Mouse (Mus musculus) MEL (cell line): Measurements from ENCODE around the gene Tnfaip6. TPM values are rescaled to one million over a fixed set of nuclear protein-coding genes. Genes with fewer than 3 reads are reported as not detected.

ENCODE experiments used
- DNase-seq: peaks from one replicate; pipeline ENCODE4 v3.0.0; 2011; ENCODE audit warnings: low read depth, low spot score
- H3K27ac ChIP-seq: 2 replicates; pipeline ENCODE4 v1.5.1; 2012; ENCODE audit warnings: low read depth, mild to moderate bottlenecking, control low read depth, low read length, moderate library complexity; ENCODE audit not compliant: control insufficient read depth
- H3K27me3 ChIP-seq, 2 experiments: fragments of 150-350 bp in 1 of 2; sonication (generic) in 1 of 2; 2 replicates each; pipeline ENCODE4 v1.6.1; 2012; ENCODE audit warnings: low read length in 2 of 2, mild to moderate bottlenecking in 2 of 2, improper control_type of control experiment in 1 of 2, moderate library complexity in 1 of 2; ENCODE audit not compliant: insufficient read depth in 2 of 2, control insufficient read depth in 1 of 2
- H3K36me3 ChIP-seq, 2 experiments: 2 replicates each; pipeline ENCODE4 v1.6.1; 2012 to 2014; ENCODE audit warnings: low read length in 2 of 2, improper control_type of control experiment in 1 of 2, inconsistent platforms in 1 of 2, mild to moderate bottlenecking in 1 of 2; ENCODE audit not compliant: insufficient read depth in 2 of 2, control insufficient read depth in 1 of 2
- H3K4me1 ChIP-seq, 2 experiments: fragments of 150-350 bp in 1 of 2; sonication (generic) in 1 of 2; 2 replicates each; pipeline ENCODE4 v1.6.1; 2012; ENCODE audit warnings: low read length in 2 of 2, improper control_type of control experiment in 1 of 2, mild to moderate bottlenecking in 1 of 2; ENCODE audit not compliant: insufficient read depth in 2 of 2, control insufficient read depth in 1 of 2
- H3K4me3 ChIP-seq, 2 experiments: fragments of 150-350 bp in 1 of 2; sonication (generic) in 1 of 2; 2 replicates each; pipeline ENCODE4 v1.5.1; 2012; ENCODE audit warnings: low read depth in 2 of 2, low read length in 2 of 2, mild to moderate bottlenecking in 2 of 2, moderate library complexity in 2 of 2, control low read depth in 1 of 2, improper control_type of control experiment in 1 of 2; ENCODE audit not compliant: control insufficient read depth in 1 of 2, insufficient read depth in 1 of 2
- H3K79me2 ChIP-seq: 2 replicates; pipeline ENCODE4 v1.6.1; 2012; ENCODE audit warnings: mild to moderate bottlenecking, low read length, moderate library complexity; ENCODE audit not compliant: control insufficient read depth, poor library complexity, insufficient read depth
- H3K9ac ChIP-seq: 2 replicates; pipeline ENCODE4 v1.6.1; 2012; ENCODE audit warnings: low read depth, mild to moderate bottlenecking, control low read depth, low read length, moderate library complexity; ENCODE audit not compliant: control insufficient read depth, poor library complexity, severe bottlenecking
- H3K9me3 ChIP-seq: fragments of 150-350 bp; sonication (generic); replicated peaks from 2 replicates; pipeline ENCODE4 v1.6.1; 2012; ENCODE audit warnings: mild to moderate bottlenecking, low read length, improper control_type of control experiment, moderate library complexity; ENCODE audit not compliant: insufficient read depth
- CTCF ChIP-seq, 3 experiments: IDR thresholded peaks in 2 of 3; conservative IDR thresholded peaks in 1 of 3; 2 replicates each; pipeline ENCODE4 v1.5.1; 2011 to 2012; ENCODE audit warnings: low read length in 3 of 3, low read depth in 2 of 3, mild to moderate bottlenecking in 2 of 3, improper control_type of control experiment in 1 of 3, inconsistent platforms in 1 of 3, mixed read lengths in 1 of 3, moderate library complexity in 1 of 3; ENCODE audit not compliant: control insufficient read depth in 1 of 3, insufficient read depth in 1 of 3, poor library complexity in 1 of 3, severe bottlenecking in 1 of 3
- ETS1 ChIP-seq: IDR thresholded peaks from 2 replicates; pipeline ENCODE4 v1.6.1; 2012; ENCODE audit warnings: low read depth, mild to moderate bottlenecking, inconsistent platforms, low read length, improper control_type of control experiment, moderate library complexity
- GATA1 ChIP-seq: IDR thresholded peaks from 2 replicates; pipeline ENCODE4 v1.6.1; 2011; ENCODE audit warnings: low read depth, low read length, improper control_type of control experiment
- MAFK ChIP-seq: IDR thresholded peaks from 2 replicates; pipeline ENCODE4 v1.6.1; 2011; ENCODE audit warnings: low read depth, mild to moderate bottlenecking, low read length, improper control_type of control experiment, borderline replicate concordance
- MAX ChIP-seq: IDR thresholded peaks from 2 replicates; pipeline ENCODE4 v1.6.1; 2011; ENCODE audit warnings: low read length, improper control_type of control experiment
- MXI1 ChIP-seq: IDR thresholded peaks from 2 replicates; pipeline ENCODE4 v1.6.1; 2011; ENCODE audit warnings: mild to moderate bottlenecking, low read depth, low read length, improper control_type of control experiment
- MYC ChIP-seq: IDR thresholded peaks from 2 replicates; pipeline ENCODE4 v1.6.1; 2011; ENCODE audit warnings: low read depth, mild to moderate bottlenecking, low read length, improper control_type of control experiment, moderate library complexity
- NELFE ChIP-seq: IDR thresholded peaks from 2 replicates; pipeline ENCODE4 v1.6.1; 2011; ENCODE audit warnings: low read depth, low read length, improper control_type of control experiment
- NRF1 ChIP-seq: IDR thresholded peaks from 2 replicates; pipeline ENCODE4 v1.6.1; 2014; ENCODE audit warnings: low read depth, mild to moderate bottlenecking, inconsistent platforms, low read length, improper control_type of control experiment, moderate library complexity; ENCODE audit not compliant: poor library complexity, insufficient read depth, severe bottlenecking
- POLR2A ChIP-seq, 2 experiments: IDR thresholded peaks; 2 replicates each; pipeline ENCODE4 v1.6.1; 2011 to 2012; ENCODE audit warnings: low read length in 2 of 2, mild to moderate bottlenecking in 2 of 2, control low read depth in 1 of 2, improper control_type of control experiment in 1 of 2, low read depth in 1 of 2, moderate library complexity in 1 of 2; ENCODE audit not compliant: control insufficient read depth in 1 of 2, insufficient read depth in 1 of 2, poor library complexity in 1 of 2
- POLR2AphosphoS2 ChIP-seq: IDR thresholded peaks from 2 replicates; pipeline ENCODE4 v1.6.1; 2011; ENCODE audit warnings: low read length, improper control_type of control experiment
- RAD21 ChIP-seq: IDR thresholded peaks from 2 replicates; pipeline ENCODE4 v1.6.1; 2011; ENCODE audit warnings: mild to moderate bottlenecking, low read depth, low read length, improper control_type of control experiment
- TBP ChIP-seq: IDR thresholded peaks from 2 replicates; pipeline ENCODE4 v1.8.0; 2011; ENCODE audit warnings: low read depth, low read length, improper control_type of control experiment
- UBTF ChIP-seq: IDR thresholded peaks from 2 replicates; pipeline ENCODE4 v1.6.1; 2012; ENCODE audit warnings: low read depth, mild to moderate bottlenecking, inconsistent platforms, low read length, improper control_type of control experiment, moderate library complexity, borderline replicate concordance; ENCODE audit not compliant: insufficient read depth
- USF1 ChIP-seq: IDR thresholded peaks from 2 replicates; pipeline ENCODE4 v1.6.1; 2014; ENCODE audit warnings: low read depth, mild to moderate bottlenecking, inconsistent platforms, low read length, improper control_type of control experiment, moderate library complexity
- ZC3H11A ChIP-seq: IDR thresholded peaks from 2 replicates; pipeline ENCODE4 v1.6.1; 2012; ENCODE audit warnings: low read depth, mild to moderate bottlenecking, inconsistent platforms, low read length, improper control_type of control experiment
- ZNF384 ChIP-seq: IDR thresholded peaks from 2 replicates; pipeline ENCODE4 v1.6.1; 2012; ENCODE audit warnings: low read depth, mild to moderate bottlenecking, inconsistent platforms, low read length, improper control_type of control experiment
- polyA plus RNA-seq, 2 experiments: library from polyadenylated mRNA; stranded (reverse) in 1 of 2; unstranded in 1 of 2; fragments of >175 nt in 1 of 2; fragments of >200 nt in 1 of 2; gene quantifications; 2 replicates each; pipeline versions ENCODE4 v1.2.1 to v1.2.4; 2012; ENCODE audit warnings: low replicate concordance in 2 of 2, low read depth in 1 of 2; ENCODE audit not compliant: insufficient read length in 2 of 2, insufficient read depth in 1 of 2, missing spikeins in 1 of 2
- total RNA-seq: library from RNA; depleted of rRNA; stranded (reverse); fragments of 300-350 nt; gene quantifications from 2 replicates; pipeline ENCODE4 v1.2.3, GENCODE M21; 2012

The Tnfaip6 gene
- total and polyA plus RNA-seq, 3 experiments = not detected

- H3K79me2 ChIP-seq = no peaks in the 10 kb centered on the region
- TF ChIP-seq MXI1 = no peak
- TF ChIP-seq POLR2AphosphoS2 = no peak
- TF ChIP-seq UBTF = no peak
- no peak for TF ChIP-seq MYC
- no peak for TF ChIP-seq ZC3H11A
- TF ChIP-seq NELFE = no peak
- TF ChIP-seq MAFK = no peak
- no peak for TF ChIP-seq MAX
- TF ChIP-seq, all 39 proteins: peak for 0
- Histone ChIP-seq H3K27me3 (peaks cover 5 to 6% of the 10 kb centered on the region in 2 experiments; a peak in 3 of 4 replicates), H3K36me3 (no peaks in the 10 kb centered on the region), H3K27ac (no peak overlapping the region), H3K9ac (no peak overlapping the region), H3K9me3 (no peaks in the 10 kb centered on the region), H3K4me1 (no peaks in the 10 kb centered on the region), H3K4me3 (no peak overlapping the region)
- no peak for DNase-seq
These were observed 2.7 kb upstream of the Tnfaip6 start for GRCm38 (mm10) chr2:52035144-52035543.

GRCm38 (mm10) chr2:52036929-52037595 lies 747 bp upstream of the Tnfaip6 start:
- Histone ChIP-seq H3K4me1 (no peaks in the 10 kb centered on the region), H3K9ac (no peak overlapping the region), H3K27ac (no peak overlapping the region), H3K36me3 (no peaks in the 10 kb centered on the region), H3K79me2 (no peaks in the 10 kb centered on the region), H3K27me3 (peaks cover 6 to 9% of the 10 kb centered on the region in 2 experiments; a peak in 3 of 4 replicates), H3K4me3 (no peak overlapping the region), H3K9me3 (no peaks in the 10 kb centered on the region)
- TF ChIP-seq USF1 = no peak
- no peak for TF ChIP-seq ZNF384
- TF ChIP-seq CTCF (IDR thresholded peaks at IDR 0.05 in 2 of 3, conservative IDR thresholded peaks at IDR 0.05 in 1 of 3; ENCODE audit: control insufficient read depth in 1 of 3, insufficient read depth in 1 of 3, low read depth in 2 of 3, low read length in 3 of 3, poor library complexity in 1 of 3, severe bottlenecking in 1 of 3) = no peak
- TF ChIP-seq NRF1 = no peak
- TF ChIP-seq ETS1 = no peak
- no peak for TF ChIP-seq POLR2A (IDR thresholded peaks at IDR 0.05; ENCODE audit: control insufficient read depth in 1 of 2, insufficient read depth in 1 of 2, low read depth in 1 of 2, low read length in 2 of 2, poor library complexity in 1 of 2)
- no peak for TF ChIP-seq GATA1
- no peak for TF ChIP-seq NELFE
- TF ChIP-seq TBP = no peak
- no peak for TF ChIP-seq ZC3H11A
- no peak for TF ChIP-seq RAD21
- DNase-seq = no peak
